Mouse (Mus musculus) intestine, postnatal 0 days (tissue): ENCODE data around the gene Kpnb1. TPM values are rescaled to one million over a fixed set of nuclear protein-coding genes. Genes with fewer than 3 reads are reported as not detected.

Source experiments
- ATAC-seq: fragments of 200-750 bp; cut with Nextera tagmentation; 2 replicates; pipeline ENCODE4 v1.8.0; 2017; ENCODE audit warnings: mild to moderate bottlenecking, moderate TSS enrichment, moderate library complexity
- H3K27ac ChIP-seq: fragments of 300-500 bp; sonication (generic); 2 replicates; pipeline ENCODE4 v1.5.1; 2014; ENCODE audit warnings: mild to moderate bottlenecking, low read depth, low read length, moderate library complexity
- H3K27me3 ChIP-seq: fragments of 300-500 bp; sonication (generic); replicated peaks from 2 replicates; pipeline ENCODE4 v1.6.1; 2014; ENCODE audit warnings: low read length, mixed read lengths; ENCODE audit not compliant: control insufficient read depth, insufficient read depth
- H3K36me3 ChIP-seq: fragments of 300-500 bp; sonication (generic); 2 replicates; pipeline ENCODE4 v1.6.1; 2014; ENCODE audit warnings: mild to moderate bottlenecking, moderate library complexity; ENCODE audit not compliant: control insufficient read depth, insufficient read depth
- H3K4me1 ChIP-seq: fragments of 300-500 bp; sonication (generic); replicated peaks from 2 replicates; pipeline ENCODE4 v1.6.1; 2014; ENCODE audit warnings: antibody characterized with exemption, low read length, mixed read lengths; ENCODE audit not compliant: control insufficient read depth, insufficient read depth
- H3K4me2 ChIP-seq: fragments of 300-500 bp; sonication (generic); replicated peaks from 2 replicates; pipeline ENCODE4 v1.6.1; 2014; ENCODE audit warnings: low read depth, mild to moderate bottlenecking, moderate library complexity
- H3K4me3 ChIP-seq: fragments of 300-500 bp; sonication (generic); 2 replicates; pipeline ENCODE4 v1.5.1; 2014; ENCODE audit warnings: low read depth, low read length
- H3K9ac ChIP-seq: fragments of 300-500 bp; sonication (generic); 2 replicates; pipeline ENCODE4 v1.6.1; 2014; ENCODE audit warnings: mild to moderate bottlenecking, low read depth, low read length
- H3K9me3 ChIP-seq: fragments of 300-500 bp; sonication (generic); 2 replicates; pipeline ENCODE4 v1.6.1; 2016; ENCODE audit warnings: mixed run types; ENCODE audit not compliant: control insufficient read depth
- CTCF ChIP-seq: sonication (generic); IDR thresholded peaks from 2 replicates; pipeline ENCODE4 v1.5.1; 2016; ENCODE audit warnings: low read depth, mild to moderate bottlenecking, control low read depth, antibody characterized with exemption, moderate library complexity
- WGBS: fragments of 180-500 bp; shearing (Covaris S2); extraction: QIAGEN DNeasy Blood & Tissue Kit; methylation state at CpG from one replicate; pipeline ENCODE4 v1.1.7; 2014; 5-methylcytosine and 5-hydroxymethylcytosine counted together
- microRNA-seq: library from miRNA; unstranded; fragments of <30 nt; microRNA quantifications from one replicate; pipeline ENCODE4, GENCODE M21; 2016
- polyA plus RNA-seq: library from polyadenylated mRNA; unstranded; fragments of >200 nt; fragmentation: Nextera tagmentation; extraction: Ambion mirVana; gene quantifications from 2 replicates; pipeline ENCODE4 v1.2.1, GENCODE M21; 2015

Gene Kpnb1
- polyA plus RNA-seq, 1 experiment from 2014 or later: 17.5 TPM

- ATAC-seq: no peak
- H3K9me3 ChIP-seq: no peaks in the 10 kb centered on the region
- WGBS: under 1% methylated on average over 86 of the region's 87 CpGs
- H3K27me3 ChIP-seq: peaks cover 59% of the 10 kb centered on the region
- H3K4me2 ChIP-seq: peak within 1 kb of the TSS; percentile 64
- no peak within 1 kb of the TSS for H3K27ac ChIP-seq
- no peak for TF ChIP-seq CTCF
- peak within 1 kb of the TSS; percentile 7; the same call in 1 of the 2 replicates for H3K9ac ChIP-seq
- H3K36me3 ChIP-seq: no peaks in the 10 kb centered on the region
- peak within 1 kb of the TSS; percentile 40 for H3K4me3 ChIP-seq
- no peaks in the 10 kb centered on the region for H3K4me1 ChIP-seq
Observed at GRCm38 (mm10) chr11:97114671-97115601, 72.7 kb downstream of the Kpnb1 start, which contains the start of gene Tbx21. Gene Tbx21, minus strand, starts transcription at chr11:97115331.

- ATAC-seq: no peak
- 79% methylated on average over 9 of the region's 9 CpGs for WGBS
- H3K4me3 ChIP-seq: no peak overlapping the region
Observed at GRCm38 (mm10) chr11:97112519-97113125, 75.1 kb downstream of the Kpnb1 start.

More at GRCm38 (mm10) chr11:97112519-97113125, 75.1 kb downstream of the Kpnb1 start:
- Histone ChIP-seq H3K27ac (no peak overlapping the region), H3K9ac (no peak overlapping the region), H3K36me3 (no peaks in the 10 kb centered on the region), H3K4me1 (no peaks in the 10 kb centered on the region), H3K27me3 (peaks cover 50% of the 10 kb centered on the region), H3K4me2 (no peak overlapping the region), H3K9me3 (no peaks in the 10 kb centered on the region)
- TF ChIP-seq CTCF: no peak

Small RNAs within 50 kb of the gene (microRNA-seq; reads per million reads assigned to microRNA genes)
- gene Mir7235: not detected

Other genes starting within 250 kb of the Kpnb1 start
- gene Pnpo, start 243.9 kb downstream of the Kpnb1 start, polyA plus RNA-seq: 145 and 158 TPM in 2 replicates
- 7.7 and 8.2 TPM in 2 replicates for gene Sp2, start 204.9 kb downstream of the Kpnb1 start, polyA plus RNA-seq
- 0.04 TPM in 1 of 2 replicates, not detected in the other for gene Sp6, start 174.5 kb downstream of the Kpnb1 start, polyA plus RNA-seq
- gene Scrn2, start 157.9 kb downstream of the Kpnb1 start, polyA plus RNA-seq: 24.1 and 24.5 TPM in 2 replicates
- gene Lrrc46, start 146.5 kb downstream of the Kpnb1 start, polyA plus RNA-seq: 0.17 and 0.18 TPM in 2 replicates
- gene Mrpl10, start 146.3 kb downstream of the Kpnb1 start, polyA plus RNA-seq: 50.7 and 50.8 TPM in 2 replicates
- gene Osbpl7, start 137.3 kb downstream of the Kpnb1 start, polyA plus RNA-seq: 10.6 and 12.0 TPM in 2 replicates
- gene Tbx21, start 72.5 kb downstream of the Kpnb1 start, polyA plus RNA-seq: 0.09 and 0.13 TPM in 2 replicates
- 1.7 and 2.4 TPM in 2 replicates for gene Tbkbp1, start 36.4 kb downstream of the Kpnb1 start, polyA plus RNA-seq
- 41.9 and 54.7 TPM in 2 replicates for gene Npepps, start 92.8 kb upstream of the Kpnb1 start, polyA plus RNA-seq
- gene Mrpl45, start 127.8 kb upstream of the Kpnb1 start, polyA plus RNA-seq: 40.2 and 40.5 TPM in 2 replicates
- 0.07 and 0.20 TPM in 2 replicates for gene Gpr179, start 164.2 kb upstream of the Kpnb1 start, polyA plus RNA-seq
- 2.4 and 2.5 TPM in 2 replicates for gene Socs7, start 174.7 kb upstream of the Kpnb1 start, polyA plus RNA-seq
- 3.5 and 4.6 TPM in 2 replicates for gene Arhgap23, start 227.7 kb upstream of the Kpnb1 start, polyA plus RNA-seq